Mouse (Mus musculus) cortical plate, adult 2 months (tissue): ENCODE results near the gene Neo1.

Experiments
- CTCF ChIP-seq: fragments of 200-500 bp; IDR thresholded peaks from 2 replicates; pipeline ENCODE4 v1.5.1; 2011; ENCODE audit warnings: mild to moderate bottlenecking, control low read depth, low read length; ENCODE audit not compliant: insufficient read depth; ENCODE audit errors: extremely low read depth
- POLR2A ChIP-seq: fragments of 200-500 bp; IDR thresholded peaks from 2 replicates; pipeline ENCODE4 v1.6.1; 2011; ENCODE audit warnings: mild to moderate bottlenecking, low read length, control low read depth; ENCODE audit not compliant: insufficient read depth; ENCODE audit errors: extremely low read depth

GRCm38 (mm10) chr9:58838504-58838903, 197.7 kb downstream of the Neo1 start:
- no peak for TF ChIP-seq POLR2A
- TF ChIP-seq CTCF, result no peak
